Mouse (Mus musculus): ENCODE measurements around the gene Fbxl2.

DNA sequence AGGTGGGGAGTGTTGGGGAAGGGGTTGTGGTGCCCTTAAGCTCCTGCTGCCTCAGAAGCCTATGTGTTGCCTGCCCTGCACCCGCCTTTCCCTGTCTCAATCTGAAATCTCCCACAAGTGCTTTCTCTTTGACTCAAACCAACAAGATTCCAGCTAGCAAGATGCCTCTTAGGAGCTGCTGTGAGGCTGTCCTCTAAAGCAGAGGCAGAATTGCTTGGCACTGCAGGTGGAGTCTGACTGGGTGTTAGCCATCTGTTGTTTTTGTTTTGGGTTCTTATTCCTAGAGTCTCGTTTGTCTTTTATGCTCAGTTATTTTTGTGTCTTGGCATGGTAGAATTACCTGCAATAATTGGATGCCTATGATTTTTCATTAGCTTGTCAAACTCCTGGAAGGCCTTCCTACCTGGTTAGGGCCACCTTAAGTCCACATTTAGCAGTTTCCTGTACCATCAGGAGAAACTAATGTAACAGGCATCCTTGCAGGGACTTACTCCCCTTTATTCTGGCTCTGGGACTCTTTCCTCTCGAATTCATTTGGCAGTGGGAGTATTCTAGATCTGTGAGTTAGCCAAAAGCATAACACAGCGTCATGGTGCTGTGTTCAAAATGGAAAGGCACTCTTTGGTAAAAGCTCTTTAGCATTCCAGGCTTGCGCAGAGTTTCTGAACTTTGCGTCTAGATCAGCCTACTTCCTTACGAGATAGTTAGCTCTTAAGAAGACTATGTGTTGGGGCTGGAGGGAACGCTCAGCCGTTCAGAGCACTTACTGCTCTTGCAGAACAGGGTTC lies 106.7 kb downstream of the Fbxl2 start:
- TF ChIP-seq CTCF (IDR thresholded peaks at IDR 0.05) = no peak
- no peak for TF ChIP-seq EP300 (IDR thresholded peaks at IDR 0.05)
